Mouse (Mus musculus) heart, adult 18-20 months (tissue): ENCODE measurements around the gene Lyrm4. TPM values are rescaled to one million over a fixed set of nuclear protein-coding genes. Genes with fewer than 3 reads are reported as not detected.
"Not testable (repeated sequence)": the region's sequence is repeated elsewhere in the genome, so short reads cannot be mapped to it uniquely, and the experiment has no call there.

Source experiments
- DNase-seq, 2 experiments: peaks; one replicate each; pipeline ENCODE4 v3.0.0; 2021 to 2022; ENCODE audit warnings: mixed read lengths in 1 of 2
- total RNA-seq, 2 experiments: library from RNA; stranded (reverse); gene quantifications; 2 replicates each; pipeline ENCODE4 v1.2.3; 2021

Lyrm4 gene
- total RNA-seq, 2 experiments from 2014 or later = 10.9 to 12.0 TPM

- no peak for DNase-seq
Observed at GRCm38 (mm10) chr13:35995231-35995630, 122.1 kb downstream of the Lyrm4 start.

DNA sequence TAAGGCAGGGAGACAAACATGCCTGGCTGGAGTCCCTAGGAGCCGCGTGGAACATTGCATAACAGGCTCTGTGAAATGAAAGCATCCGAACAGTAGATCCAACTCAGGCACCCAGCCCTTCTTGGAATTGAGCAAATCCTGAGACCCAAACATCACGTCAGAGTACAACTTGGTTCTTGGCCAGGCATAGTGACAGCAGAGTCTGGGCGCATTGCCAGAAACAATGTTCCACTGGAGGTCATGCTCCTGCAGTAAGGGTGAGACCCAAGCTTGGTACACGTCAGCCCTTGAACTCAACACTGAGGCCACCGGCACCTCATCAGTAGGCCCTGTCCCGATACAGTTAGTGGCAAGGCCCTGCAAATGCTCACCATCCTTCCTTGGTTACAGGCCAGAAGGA, 123.3 kb downstream of the Lyrm4 start:
- DNase-seq = peak; percentile 90 to 91

DNA sequence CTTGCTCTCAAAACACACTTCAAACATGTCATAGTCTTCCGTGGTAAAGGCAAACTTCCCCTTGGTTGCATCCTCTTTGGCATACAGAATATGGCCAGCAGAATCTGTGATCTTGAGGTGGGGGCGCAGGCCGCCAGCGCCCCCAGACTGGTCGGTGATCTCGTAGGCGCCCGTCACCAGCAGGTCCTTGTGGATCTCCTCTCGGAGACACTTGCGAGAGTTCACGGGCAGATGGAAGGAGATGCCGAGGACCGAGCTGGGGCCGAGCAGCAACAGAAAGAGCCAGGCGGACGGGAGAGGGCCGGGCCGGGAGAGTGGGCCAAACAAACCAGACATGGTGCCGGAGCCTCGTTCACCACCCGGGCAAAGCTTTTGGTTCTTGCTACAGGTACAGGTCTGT, 126.1 kb downstream of the Lyrm4 start:
- not testable (repeated sequence) for DNase-seq

DNA sequence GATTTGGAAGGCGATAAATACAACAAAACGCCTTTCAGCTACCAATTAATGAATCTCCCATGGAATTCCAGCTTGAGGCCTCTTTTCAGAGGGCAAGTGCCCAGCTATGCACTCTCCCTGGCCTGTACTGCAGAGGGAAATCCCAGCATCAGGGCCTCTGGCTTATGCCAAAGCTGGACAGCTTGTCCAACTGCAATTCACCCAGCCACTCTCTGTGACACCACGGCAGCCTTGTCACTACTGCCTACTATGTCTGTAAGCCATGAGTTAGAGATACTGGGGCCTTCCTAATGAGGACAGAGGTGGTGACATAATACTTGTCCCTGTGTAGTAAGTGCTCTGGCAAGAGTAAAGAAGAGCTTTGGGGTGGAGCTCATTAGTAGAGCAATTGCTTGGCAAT, 128.0 kb downstream of the Lyrm4 start:
- DNase-seq = no peak

- DNase-seq = no peak
Observed at GRCm38 (mm10) chr13:35982985-35983384, 134.3 kb downstream of the Lyrm4 start.

GRCm38 (mm10) chr13:35980471-35980870, 136.9 kb downstream of the Lyrm4 start:
- no peak for DNase-seq

GRCm38 (mm10) chr13:35976912-35977311, 140.4 kb downstream of the Lyrm4 start:
- DNase-seq = no peak

DNA sequence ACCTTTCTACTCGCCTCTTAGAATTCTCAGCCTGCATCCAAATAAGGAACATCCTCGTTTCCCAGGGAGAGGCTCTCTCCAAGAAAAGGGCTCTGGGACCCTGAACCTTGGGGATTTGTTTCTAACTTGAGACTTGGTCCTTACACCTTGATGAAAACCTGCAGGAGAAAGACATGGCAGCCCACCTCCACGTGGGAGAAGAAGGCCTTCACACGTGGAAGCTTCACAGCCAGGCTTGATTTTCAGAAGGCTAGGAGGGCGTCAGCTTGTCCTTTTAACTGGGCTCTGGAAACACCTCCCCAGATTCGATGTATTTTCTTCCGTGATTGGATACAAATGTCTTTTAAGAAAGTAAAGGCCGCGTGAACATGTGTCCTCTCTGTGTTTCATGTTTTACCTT, 147.5 kb downstream of the Lyrm4 start:
- no peak for DNase-seq

- DNase-seq = no peak
Observed at GRCm38 (mm10) chr13:35969431-35969721, 147.9 kb downstream of the Lyrm4 start.

DNA sequence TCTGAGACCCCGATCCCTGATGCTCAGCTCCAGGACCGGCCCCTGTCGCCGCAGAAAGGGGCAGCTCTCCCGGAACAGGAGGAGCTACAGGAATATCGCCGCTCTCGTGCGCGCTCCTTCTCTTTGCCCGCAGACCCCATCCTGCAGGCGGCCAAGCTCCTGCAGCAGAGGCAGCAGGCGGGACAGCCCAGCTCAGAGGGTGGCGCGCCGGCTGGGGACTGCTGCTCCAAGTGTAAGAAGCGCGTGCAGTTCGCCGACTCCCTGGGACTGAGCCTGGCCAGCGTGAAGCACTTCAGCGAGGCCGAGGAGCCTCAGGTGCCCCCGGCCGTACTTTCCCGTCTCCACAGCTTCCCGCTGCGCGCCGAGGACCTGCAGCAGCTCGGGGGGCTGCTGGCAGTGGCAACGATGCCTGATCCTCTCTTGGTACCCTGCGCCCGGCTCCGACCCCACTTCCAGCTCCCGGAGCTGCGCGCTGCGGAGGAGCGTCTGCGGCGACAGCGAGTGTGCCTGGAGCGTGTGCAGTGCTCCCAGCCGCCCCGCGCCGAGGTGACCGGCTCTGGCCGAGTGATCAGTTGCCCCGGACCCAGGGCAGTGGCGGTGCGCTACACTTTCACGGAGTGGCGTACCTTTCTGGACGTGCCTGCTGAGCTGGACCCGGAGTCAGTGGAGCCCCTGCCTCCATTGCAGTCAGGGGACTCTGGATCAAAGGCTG, 148.5 kb downstream of the Lyrm4 start:
- DNase-seq = peak in 1 of 2 experiments; percentile 22

DNA sequence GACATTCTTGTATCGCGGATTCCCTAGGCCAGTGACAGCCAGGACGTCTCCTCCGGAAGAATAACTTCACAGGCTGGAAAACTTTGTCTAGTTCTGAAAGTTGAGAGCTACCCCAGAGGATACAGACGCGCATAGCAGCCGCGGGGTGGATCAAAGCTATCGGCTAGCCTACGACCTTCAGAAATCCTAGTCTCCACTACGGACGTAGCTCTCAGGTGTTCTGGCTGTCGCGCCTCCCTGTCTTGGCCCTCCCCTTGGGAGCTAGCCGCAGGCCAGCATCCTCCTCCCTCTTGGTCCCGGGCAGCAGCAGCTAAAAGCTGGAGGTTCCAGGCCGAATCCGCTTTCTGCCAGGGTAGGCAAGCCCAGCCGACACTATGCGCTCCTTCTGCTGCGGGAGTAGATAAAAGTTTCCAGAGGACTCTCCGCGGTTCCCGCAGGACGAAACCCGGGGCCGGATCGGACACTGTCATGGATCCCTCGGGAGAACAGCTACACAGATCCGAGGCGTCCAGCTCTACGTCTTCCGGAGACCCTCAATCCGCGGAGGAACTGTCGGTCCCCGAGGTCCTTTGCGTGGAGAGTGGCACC, 149.1 kb downstream of the Lyrm4 start:
- peak in 1 of 2 experiments; percentile 52 for DNase-seq

DNA sequence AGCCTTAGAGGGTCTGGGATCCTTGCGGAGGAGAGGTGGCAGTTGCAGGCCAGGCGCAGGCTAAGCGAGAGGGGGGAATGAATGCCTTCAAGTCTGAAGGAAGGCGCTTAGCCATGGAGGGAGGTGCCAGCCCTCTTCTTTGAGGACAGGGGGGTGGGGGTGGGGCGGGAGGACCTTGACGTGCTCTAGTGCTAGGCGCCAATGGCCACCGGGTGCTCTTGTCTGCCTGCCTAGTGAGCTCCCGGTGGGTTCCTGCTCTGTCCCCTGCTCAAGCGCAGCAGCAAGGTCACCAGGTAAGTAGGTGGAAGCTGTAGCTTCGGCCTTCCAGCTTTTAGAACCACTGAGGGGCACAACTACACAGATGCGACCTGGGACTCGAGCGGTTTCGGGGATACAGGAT, 149.6 kb downstream of the Lyrm4 start:
- DNase-seq = no peak

GRCm38 (mm10) chr13:35963583-35963982, 153.7 kb downstream of the Lyrm4 start:
- DNase-seq = peak; percentile 23 to 26

DNA sequence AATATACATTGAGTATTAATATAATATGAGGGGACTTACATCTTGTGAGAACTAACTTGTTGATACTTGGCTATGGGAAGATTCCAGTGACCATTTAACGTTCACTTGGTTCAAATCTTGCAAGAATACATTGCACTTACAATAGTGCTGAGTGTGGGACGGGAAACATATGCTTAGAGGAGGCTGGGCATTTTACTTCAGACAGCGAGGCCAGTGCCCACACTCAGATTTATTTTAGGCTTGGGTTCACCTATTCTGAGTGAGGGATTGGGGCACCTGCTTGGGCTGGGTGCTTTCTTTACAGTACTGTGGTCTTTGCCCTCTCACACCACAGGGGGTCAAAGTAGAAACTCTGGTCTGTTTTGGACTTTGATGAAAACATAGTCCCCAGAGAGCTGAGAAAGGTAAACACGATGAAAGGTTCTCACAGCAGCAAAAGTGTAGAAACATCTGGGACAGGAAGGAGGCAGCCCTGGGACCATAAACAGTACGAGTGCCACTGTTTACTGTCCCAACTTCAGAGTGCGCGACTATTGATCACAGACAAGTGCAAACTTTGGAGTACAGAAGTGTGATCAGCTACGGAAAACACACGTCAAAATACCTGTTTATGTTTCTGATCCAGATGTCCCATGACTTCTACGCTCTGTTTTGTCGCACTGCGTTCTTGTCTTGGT, 157.8 kb downstream of the Lyrm4 start:
- no peak for DNase-seq

DNA sequence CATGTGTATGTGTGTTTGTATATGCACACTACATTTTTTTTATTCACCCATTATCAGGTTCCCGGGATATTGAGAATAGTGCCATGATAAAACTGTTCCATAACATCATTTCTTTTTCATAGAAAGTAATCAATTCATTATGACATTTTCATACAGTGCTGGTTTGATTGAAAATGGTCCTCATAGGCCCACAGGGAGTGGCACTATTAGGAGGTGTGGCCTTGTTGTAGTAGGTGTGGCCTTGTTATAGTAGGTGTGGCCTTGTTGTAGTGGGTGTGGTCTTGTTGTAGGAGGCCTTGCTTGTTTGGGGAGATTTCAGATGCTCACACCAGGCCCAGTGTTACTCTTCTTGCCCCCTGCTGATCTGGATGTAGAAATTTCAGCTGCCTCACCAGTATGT, 158.8 kb downstream of the Lyrm4 start, which contains the start of gene Ppp1r3g:
Gene Ppp1r3g (plus strand): TSS at position 301 of the 400 bp plus-strand sequence.
- DNase-seq = no peak

GRCm38 (mm10) chr13:35949814-35950455, 167.4 kb downstream of the Lyrm4 start:
- DNase-seq = peak in 1 of 2 experiments; percentile 14

GRCm38 (mm10) chr13:35947354-35948000, 169.8 kb downstream of the Lyrm4 start:
- peak; percentile 59 to 87 for DNase-seq

DNA sequence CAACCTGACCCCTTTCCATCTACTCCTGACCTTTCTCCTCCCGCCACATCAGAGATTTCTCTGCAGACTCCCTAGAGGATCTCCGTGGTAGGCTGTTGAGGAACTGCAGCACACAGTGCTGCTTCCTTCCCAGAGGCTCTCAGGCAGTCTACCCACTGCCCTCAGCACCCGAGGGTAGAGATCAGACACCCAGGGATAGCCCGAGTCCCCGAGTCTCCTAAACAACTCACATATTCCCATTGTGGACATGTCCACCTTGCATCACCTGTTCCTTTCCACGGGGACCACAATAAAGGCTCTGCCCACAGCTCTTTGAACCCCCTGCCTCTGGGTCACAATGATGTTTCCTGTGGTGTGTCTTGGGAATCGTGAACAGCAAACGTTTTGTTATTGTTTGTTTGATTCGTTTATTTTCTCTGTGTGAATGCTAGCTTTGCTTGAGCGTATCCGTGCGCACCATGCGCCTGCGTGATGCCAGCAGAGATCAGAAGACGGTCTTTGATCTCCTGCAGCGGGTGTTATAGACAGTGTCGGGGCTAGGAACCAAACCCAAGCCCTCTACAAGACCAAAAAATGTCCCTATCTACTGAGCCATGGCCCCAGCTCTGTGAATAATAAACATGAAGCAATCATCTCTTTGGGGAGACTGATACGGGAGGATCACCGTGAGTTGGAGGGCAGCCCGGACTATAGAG, 170.5 kb downstream of the Lyrm4 start:
- no peak for DNase-seq

GRCm38 (mm10) chr13:35940934-35941333, 176.4 kb downstream of the Lyrm4 start:
- DNase-seq = no peak

DNA sequence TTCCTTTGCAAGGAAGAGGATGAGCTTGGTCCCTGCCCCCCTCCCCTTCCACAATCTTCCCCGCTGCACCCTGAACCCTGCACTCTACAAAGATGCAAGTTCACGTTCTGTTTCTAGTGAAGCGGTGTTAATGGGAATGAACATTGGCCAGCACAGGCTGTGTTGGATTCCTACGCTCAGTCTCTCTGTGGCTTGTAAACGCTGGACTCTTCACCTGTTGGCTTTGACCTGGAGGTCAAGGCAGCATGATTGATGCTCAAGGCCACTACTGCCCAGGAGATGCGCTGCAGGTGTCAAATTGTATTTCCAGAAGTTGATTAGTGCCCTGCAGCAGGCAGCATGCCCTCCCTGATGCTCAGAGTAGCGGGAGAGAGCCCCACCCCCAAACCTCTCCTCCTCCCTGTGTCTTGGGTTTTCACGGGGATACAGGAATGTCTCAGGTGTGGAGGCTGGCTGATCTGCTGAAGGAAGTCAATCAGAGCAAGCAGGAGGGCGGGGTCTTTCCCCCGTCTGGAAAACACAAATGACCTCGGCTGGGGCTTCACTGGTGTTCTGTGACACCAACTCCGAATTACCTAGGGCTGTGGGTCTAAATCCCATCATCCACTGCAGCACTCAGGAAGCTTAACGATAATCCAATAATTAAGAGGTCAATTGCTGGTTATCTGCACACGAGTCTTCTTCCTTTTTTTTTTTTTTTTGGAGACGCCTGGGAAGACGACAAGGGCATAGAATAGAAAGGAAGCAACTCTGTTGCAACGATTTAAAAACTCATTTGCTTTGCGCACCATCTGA, 177.3 kb downstream of the Lyrm4 start:
- DNase-seq = no peak

DNA sequence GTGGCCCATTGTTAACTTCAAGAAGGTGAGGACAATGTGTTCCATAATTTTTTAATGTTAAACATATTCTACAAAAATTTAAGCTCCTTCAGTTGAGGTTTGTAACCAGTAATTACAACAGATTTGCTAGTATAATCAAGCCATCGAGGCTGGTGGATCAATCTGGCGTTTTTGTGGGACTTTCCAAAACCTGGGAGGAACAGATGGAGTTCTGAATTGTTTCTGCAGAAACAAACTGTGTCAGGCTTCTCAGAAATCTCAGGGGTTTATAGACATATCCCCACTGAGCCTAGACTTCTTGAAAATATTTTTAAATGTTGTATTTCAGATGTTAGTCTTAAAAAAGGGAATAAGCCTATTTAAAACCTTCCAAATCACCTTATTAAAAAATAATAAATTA, 179.3 kb downstream of the Lyrm4 start:
- no peak for DNase-seq
